Mouse (Mus musculus) testis, adult 2 months (tissue): ENCODE data around the gene Gm37240. TPM values are rescaled to one million over a fixed set of nuclear protein-coding genes. Genes with fewer than 3 reads are reported as not detected.

ENCODE experiments used
- H3K27ac ChIP-seq: fragments of 200-500 bp; 2 replicates; pipeline ENCODE4 v1.5.1; 2012; ENCODE audit warnings: low read depth, low read length; ENCODE audit not compliant: control insufficient read depth, insufficient read depth
- H3K27me3 ChIP-seq: fragments of 200-500 bp; 2 replicates; pipeline ENCODE4 v1.6.1; 2012; ENCODE audit warnings: mild to moderate bottlenecking, low read length, moderate library complexity; ENCODE audit not compliant: control insufficient read depth, insufficient read depth
- H3K36me3 ChIP-seq: fragments of 200-500 bp; 2 replicates; pipeline ENCODE4 v1.6.1; 2012; ENCODE audit warnings: mild to moderate bottlenecking, low read length; ENCODE audit not compliant: control insufficient read depth, insufficient read depth
- H3K4me1 ChIP-seq: fragments of 200-500 bp; 2 replicates; pipeline ENCODE4 v1.6.1; 2012; ENCODE audit warnings: low read length; ENCODE audit not compliant: control insufficient read depth, insufficient read depth
- H3K4me3 ChIP-seq: fragments of 200-500 bp; 2 replicates; pipeline ENCODE4 v1.5.1; 2012; ENCODE audit warnings: low read depth, mild to moderate bottlenecking, low read length, moderate library complexity, mixed read lengths; ENCODE audit not compliant: control insufficient read depth
- CTCF ChIP-seq: fragments of 200-500 bp; IDR thresholded peaks from 2 replicates; pipeline ENCODE4 v1.5.1; 2012; ENCODE audit warnings: low read depth, mild to moderate bottlenecking, inconsistent platforms, low read length, moderate library complexity; ENCODE audit not compliant: control insufficient read depth, insufficient read depth, insufficient replicate concordance
- POLR2A ChIP-seq: fragments of 200-500 bp; IDR thresholded peaks from 2 replicates; pipeline ENCODE4 v1.6.1; 2012; ENCODE audit warnings: low read depth, mild to moderate bottlenecking, inconsistent platforms, low read length, moderate library complexity; ENCODE audit not compliant: control insufficient read depth
- polyA plus RNA-seq: library from polyadenylated mRNA; depleted of rRNA; stranded (reverse); fragments of >200 nt; gene quantifications from 2 replicates; pipeline ENCODE4 v1.2.3, GENCODE M21; 2012

The Gm37240 gene
- polyA plus RNA-seq, 1 experiment = not detected

DNA sequence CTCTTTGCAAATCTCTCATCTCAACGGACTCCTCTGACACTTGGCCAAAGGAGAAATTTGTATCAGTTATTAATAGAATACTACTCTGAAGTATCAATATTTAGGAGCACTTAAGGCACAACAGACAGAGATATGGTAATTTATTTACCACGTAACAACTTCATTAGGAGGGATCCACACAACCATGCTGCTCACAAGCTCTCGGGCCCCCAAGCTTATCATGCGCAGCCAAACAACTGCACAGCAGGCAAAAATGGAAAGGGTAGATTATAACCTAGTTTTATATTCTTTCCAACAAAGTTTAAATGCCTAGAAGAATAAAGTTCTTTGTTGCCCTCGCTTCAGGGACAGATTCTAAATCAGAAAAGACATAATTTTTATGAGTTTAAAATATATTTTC is 207.4 kb downstream of the Gm37240 start:
- H3K27ac ChIP-seq = no peak overlapping the region
- no peaks in the 10 kb centered on the region for H3K36me3 ChIP-seq
- no peaks in the 10 kb centered on the region for H3K4me1 ChIP-seq
- no peaks in the 10 kb centered on the region for H3K27me3 ChIP-seq
- H3K4me3 ChIP-seq = no peak overlapping the region
- TF ChIP-seq POLR2A (no peak), CTCF (no peak)

DNA sequence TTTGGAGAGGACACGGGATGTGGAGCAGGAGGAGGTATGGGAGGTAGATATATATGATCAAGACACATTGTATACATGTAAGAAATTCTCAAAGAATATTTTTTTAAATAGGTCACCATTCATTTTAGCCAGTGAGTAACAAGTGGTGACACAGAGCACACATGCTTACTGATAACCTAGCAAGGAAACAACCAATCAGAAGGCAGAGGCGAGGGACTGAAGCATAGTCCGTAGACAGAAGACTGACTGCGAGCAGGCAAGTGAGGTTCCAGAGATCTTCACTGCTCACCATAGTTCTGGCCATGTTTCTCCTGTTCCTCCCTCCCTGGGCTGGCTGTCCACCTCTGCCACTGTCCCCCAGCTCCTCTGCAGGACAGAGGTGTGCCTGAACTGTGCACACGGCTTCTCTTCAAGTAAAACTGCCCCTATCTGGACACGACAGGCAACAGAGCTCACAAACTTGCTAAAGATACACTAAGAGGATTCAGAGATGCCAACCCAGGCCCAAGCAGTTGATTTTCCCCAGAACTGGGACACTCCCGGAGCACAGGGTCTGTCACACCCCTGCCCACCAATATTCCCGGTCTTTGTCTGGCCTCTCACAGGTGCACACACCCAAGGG is 207.9 kb downstream of the Gm37240 start:
- TF ChIP-seq POLR2A (no peak), CTCF (no peak)
- Histone ChIP-seq H3K36me3 (no peaks in the 10 kb centered on the region), H3K4me3 (no peak overlapping the region), H3K4me1 (no peaks in the 10 kb centered on the region), H3K27me3 (no peaks in the 10 kb centered on the region), H3K27ac (no peak overlapping the region)

GRCm38 (mm10) chr3:85677952-85678351 is 209.4 kb downstream of the Gm37240 start:
- Histone ChIP-seq H3K4me1 (no peaks in the 10 kb centered on the region), H3K36me3 (no peaks in the 10 kb centered on the region), H3K27ac (no peak overlapping the region), H3K27me3 (no peaks in the 10 kb centered on the region), H3K4me3 (no peak overlapping the region)
- TF ChIP-seq CTCF (no peak), POLR2A (no peak)

DNA sequence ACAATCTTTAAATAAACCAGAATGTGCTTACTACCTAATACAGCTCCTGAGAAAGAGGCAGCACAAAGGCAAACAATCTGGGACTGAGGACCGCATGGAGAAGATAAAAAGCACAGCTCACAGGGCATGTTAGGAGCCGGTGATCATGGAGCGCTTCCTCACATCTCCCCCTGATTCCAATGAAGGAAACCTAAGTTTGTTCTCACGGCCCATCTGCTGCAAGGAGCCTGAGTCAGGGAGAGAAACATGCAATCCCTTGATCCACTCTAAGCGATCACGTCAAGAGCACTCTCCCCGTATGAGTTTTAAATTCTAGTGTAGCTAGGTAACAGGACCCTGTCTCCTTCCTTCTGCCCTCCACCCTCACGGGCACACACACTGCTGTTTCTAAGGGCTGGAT is 210.2 kb downstream of the Gm37240 start:
- H3K4me1 ChIP-seq = no peaks in the 10 kb centered on the region
- no peak overlapping the region for H3K4me3 ChIP-seq
- H3K27ac ChIP-seq = no peak overlapping the region
- no peaks in the 10 kb centered on the region for H3K36me3 ChIP-seq
- no peak for TF ChIP-seq POLR2A
- no peak for TF ChIP-seq CTCF
- H3K27me3 ChIP-seq = no peaks in the 10 kb centered on the region

DNA sequence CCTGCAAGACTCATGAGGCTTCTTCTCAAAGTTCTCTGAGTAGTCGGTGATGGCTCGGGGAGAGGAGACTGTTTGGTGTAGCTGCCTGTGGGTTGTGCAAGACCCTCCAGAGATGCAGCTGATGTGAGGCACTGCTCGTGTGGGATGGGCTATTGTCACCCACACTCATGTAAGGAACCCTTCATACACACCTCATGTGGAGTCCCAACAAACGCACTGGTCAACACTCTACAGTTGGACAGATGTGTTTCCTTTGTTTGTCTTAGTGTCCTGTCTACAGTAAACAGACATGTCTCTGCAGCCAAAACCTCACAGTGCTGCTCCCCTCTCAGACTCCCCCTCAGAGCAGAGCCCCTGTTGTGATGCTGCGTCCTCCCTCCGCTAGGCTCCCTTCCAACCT is 217.5 kb downstream of the Gm37240 start:
- Histone ChIP-seq H3K27ac (no peak overlapping the region), H3K4me1 (no peaks in the 10 kb centered on the region)
- no peak for TF ChIP-seq POLR2A
- TF ChIP-seq CTCF = no peak

DNA sequence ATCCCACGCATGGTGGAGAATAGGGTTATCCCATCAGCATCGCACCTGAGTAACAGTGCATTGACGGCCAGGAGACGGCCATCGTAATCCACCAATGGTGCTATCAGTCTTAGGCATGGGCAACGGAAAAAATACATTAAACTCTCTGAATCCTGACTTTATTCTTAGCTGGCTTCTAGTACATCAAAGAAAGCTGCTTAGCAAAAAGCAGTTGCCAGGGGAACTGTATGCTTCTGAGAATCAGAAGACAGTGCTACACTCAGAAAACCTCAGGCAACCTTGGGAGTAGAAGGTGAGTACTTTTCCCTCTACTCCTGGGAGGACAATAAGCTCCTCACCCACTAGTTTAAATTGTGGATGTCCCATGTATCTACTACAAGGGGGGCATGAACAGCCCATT is 219.6 kb downstream of the Gm37240 start:
- no peak for TF ChIP-seq POLR2A
- no peak for TF ChIP-seq CTCF
- Histone ChIP-seq H3K27ac (no peak overlapping the region), H3K4me3 (no peak overlapping the region), H3K36me3 (no peaks in the 10 kb centered on the region), H3K4me1 (no peaks in the 10 kb centered on the region), H3K27me3 (no peaks in the 10 kb centered on the region)

More for the DNA sequence above, 217.5 kb downstream of the Gm37240 start:
- Histone ChIP-seq H3K27me3 (no peaks in the 10 kb centered on the region), H3K4me3 (no peak overlapping the region), H3K36me3 (no peaks in the 10 kb centered on the region)

DNA sequence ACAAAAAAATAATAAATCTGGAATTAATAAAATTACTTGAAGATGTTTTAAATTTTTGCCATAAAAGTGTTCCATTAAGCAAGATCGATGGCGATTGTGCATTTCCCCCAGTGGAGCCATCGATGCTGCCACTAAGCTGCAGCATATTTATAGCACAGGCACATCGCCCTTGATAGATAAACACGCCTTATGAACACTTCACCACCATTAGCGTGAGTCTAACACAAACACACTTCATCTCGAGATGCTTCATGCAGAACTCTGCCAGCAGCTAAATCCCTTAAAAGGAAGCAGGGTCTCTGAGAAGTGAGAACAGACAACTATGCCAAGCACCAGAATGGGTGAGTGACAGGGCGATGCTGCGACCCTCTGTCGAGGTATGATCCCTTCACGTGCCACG is 220.6 kb downstream of the Gm37240 start:
- no peak overlapping the region for H3K27ac ChIP-seq
- H3K4me1 ChIP-seq = no peaks in the 10 kb centered on the region
- TF ChIP-seq CTCF = no peak
- TF ChIP-seq POLR2A = no peak
- no peaks in the 10 kb centered on the region for H3K36me3 ChIP-seq
- H3K4me3 ChIP-seq = no peak overlapping the region
- H3K27me3 ChIP-seq = no peaks in the 10 kb centered on the region
